8 mouse cellular contexts compared by ENCODE assay signal in the genomic region with DNA sequence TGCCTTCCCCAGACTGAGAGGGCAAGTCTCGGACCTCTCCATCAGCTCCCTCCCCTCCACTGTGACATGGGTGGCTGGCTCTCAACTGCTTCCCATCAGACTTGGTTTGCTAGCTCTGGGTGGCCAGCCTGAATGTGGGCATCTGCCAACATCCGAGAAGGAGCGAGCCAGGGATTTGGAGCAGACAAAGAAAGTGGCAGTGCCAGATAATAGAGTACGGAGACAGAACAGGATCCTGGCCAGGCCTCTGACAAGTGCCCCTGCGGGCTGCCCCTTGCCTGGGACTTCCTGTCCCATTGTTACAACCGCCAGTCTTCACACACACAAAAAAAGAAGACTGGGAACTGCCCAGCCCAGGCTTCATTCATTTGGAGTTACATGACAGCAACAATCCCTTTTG.
DNase-seq lines count a peak whose midpoint lies in the region; ATAC-seq and TF ChIP-seq lines count a peak whose summit lies in the region.

No protein-coding gene starts in this region.

- H3K4me2 ChIP-seq in heart, embryonic 15.5 days, result no peak overlapping the region
- no peak overlapping the region for H3K4me2 ChIP-seq in limb, embryonic 12.5 days
- H3K4me2 ChIP-seq in stomach, postnatal 0 days (replicated peaks; ENCODE audit: low read depth), result no peak overlapping the region

- no peak overlapping the region for H3K27ac ChIP-seq in layer of hippocampus, adult 2 months
- peak overlapping the region; percentile 73; the same call in 1 of the 2 replicates for H3K27ac ChIP-seq in embryonic facial prominence, embryonic 10.5 days (replicated peaks)
- H3K27ac ChIP-seq in heart, embryonic 15.5 days, result peak overlapping the region; percentile 2
- H3K27ac ChIP-seq in limb, embryonic 12.5 days, result peak overlapping the region; percentile 42; the same call in 1 of the 2 replicates
- H3K27ac ChIP-seq in stomach, postnatal 0 days (replicated peaks), result peak overlapping the region; percentile 40; the same call in 1 of the 2 replicates

- no peak overlapping the region for H3K4me3 ChIP-seq in layer of hippocampus, adult 2 months
- no peak overlapping the region for H3K4me3 ChIP-seq in embryonic facial prominence, embryonic 10.5 days
- H3K4me3 ChIP-seq in heart, embryonic 15.5 days, result no peak overlapping the region
- no peak overlapping the region for H3K4me3 ChIP-seq in limb, embryonic 12.5 days (replicated peaks)
- H3K4me3 ChIP-seq in stomach, postnatal 0 days (ENCODE audit: low read depth, low read length), result no peak overlapping the region

- DNase-seq in layer of hippocampus, adult 2 months (ENCODE audit: low spot score in 2 of 2), result peak; percentile 30 to 49
- no peak for DNase-seq in layer of hippocampus, adult 9-10 months (ENCODE audit: low spot score)
- DNase-seq in embryonic facial prominence, embryonic 10.5 days (ENCODE audit: low spot score), result no peak
- no peak for DNase-seq in stomach, postnatal 0 days (ENCODE audit: low spot score)
- DNase-seq in gastrocnemius, postnatal 36 days, result no peak
- no peak for DNase-seq in adrenal gland, adult 2 months

- TF ChIP-seq CTCF in layer of hippocampus, adult 2 months (conservative IDR thresholded peaks at IDR 0.05), result no peak
- no peak for TF ChIP-seq CTCF in stomach, postnatal 0 days (IDR thresholded peaks at IDR 0.05; ENCODE audit: low read depth)

- intact Hi-C loops in gastrocnemius, postnatal 36 days (cut with DNase I), result no loop called here

- peak; percentile 50 for ATAC-seq in heart, embryonic 15.5 days (replicated peaks; ENCODE audit: insufficient number of reproducible peaks, insufficient read depth, low FRiP score, low read depth)
- no peak for ATAC-seq in limb, embryonic 12.5 days (ENCODE audit: insufficient number of reproducible peaks, insufficient read depth, low FRiP score, low TSS enrichment, low read depth)
- ATAC-seq in stomach, postnatal 0 days (ENCODE audit: low FRiP score, low TSS enrichment), result peak; percentile 8; the same call in 1 of the 2 replicates

- peaks cover 47% of the 10 kb centered on the region for H3K4me1 ChIP-seq in embryonic facial prominence, embryonic 10.5 days
- peaks cover 26% of the 10 kb centered on the region for H3K4me1 ChIP-seq in heart, embryonic 15.5 days (replicated peaks)
- peaks cover 33% of the 10 kb centered on the region for H3K4me1 ChIP-seq in limb, embryonic 12.5 days (replicated peaks)
- H3K4me1 ChIP-seq in stomach, postnatal 0 days (replicated peaks; ENCODE audit: control insufficient read depth, insufficient read depth), result 0 out of 2 replicates have a peak, but pooled peaks cover 1% of the 10 kb centered on the region

- no peak for TF ChIP-seq EP300 in stomach, postnatal 0 days (optimal IDR thresholded peaks at IDR 0.05)

- H3K9me3 ChIP-seq in embryonic facial prominence, embryonic 10.5 days, result no peaks in the 10 kb centered on the region
- H3K9me3 ChIP-seq in heart, embryonic 15.5 days (replicated peaks), result no peaks in the 10 kb centered on the region
- H3K9me3 ChIP-seq in limb, embryonic 12.5 days, result no peaks in the 10 kb centered on the region
- no peaks in the 10 kb centered on the region for H3K9me3 ChIP-seq in stomach, postnatal 0 days (ENCODE audit: control insufficient read depth, low read length)

- H3K9ac ChIP-seq in heart, embryonic 15.5 days, result no peak overlapping the region
- H3K9ac ChIP-seq in limb, embryonic 12.5 days (replicated peaks), result no peak overlapping the region
- no peak overlapping the region for H3K9ac ChIP-seq in stomach, postnatal 0 days (ENCODE audit: low read length)

- H3K36me3 ChIP-seq in embryonic facial prominence, embryonic 10.5 days (replicated peaks), result no peaks in the 10 kb centered on the region
- no peaks in the 10 kb centered on the region for H3K36me3 ChIP-seq in heart, embryonic 15.5 days
- H3K36me3 ChIP-seq in limb, embryonic 12.5 days, result peaks cover 25% of the 10 kb centered on the region; the same call in 1 of the 2 replicates
- no peaks in the 10 kb centered on the region for H3K36me3 ChIP-seq in stomach, postnatal 0 days (ENCODE audit: control insufficient read depth, insufficient read depth, low read length)

- H3K27me3 ChIP-seq in embryonic facial prominence, embryonic 10.5 days (replicated peaks; ENCODE audit: low read depth, poor library complexity, severe bottlenecking), result no peaks in the 10 kb centered on the region
- no peaks in the 10 kb centered on the region for H3K27me3 ChIP-seq in heart, embryonic 15.5 days
- no peaks in the 10 kb centered on the region for H3K27me3 ChIP-seq in limb, embryonic 12.5 days
- H3K27me3 ChIP-seq in stomach, postnatal 0 days (ENCODE audit: control insufficient read depth, insufficient read depth, low read length), result no peaks in the 10 kb centered on the region

- 47% methylated on average over 6 of the region's 6 CpGs for WGBS in embryonic facial prominence, embryonic 10.5 days
- 37% methylated on average over 6 of the region's 6 CpGs for WGBS in heart, embryonic 15.5 days
- WGBS in limb, embryonic 12.5 days, result 71% methylated on average over 6 of the region's 6 CpGs
- WGBS in stomach, postnatal 0 days, result 27% methylated on average over 6 of the region's 6 CpGs

Comparison
In these comparisons a context has a peak if more than half of its experiments do, and no peak if none do; other contexts are left out.
1. DNase-seq: peak in layer of hippocampus, adult 2 months (2 of 2); none in layer of hippocampus, adult 9-10 months (single experiment), embryonic facial prominence, embryonic 10.5 days (single experiment), stomach, postnatal 0 days (single experiment), gastrocnemius, postnatal 36 days (0 of 2) and adrenal gland, adult 2 months (single experiment).